Mouse (Mus musculus) ES-Bruce4 (cell line): ENCODE data around the gene Ints13.

Source experiments
- CTCF ChIP-seq: IDR thresholded peaks from one replicate; pipeline ENCODE4 v1.8.1; 2011; ENCODE audit warnings: low read depth, low read length
- POLR2A ChIP-seq: IDR thresholded peaks from one replicate; pipeline ENCODE4 v1.8.1; 2011; ENCODE audit warnings: low read length; ENCODE audit not compliant: insufficient read depth

DNA sequence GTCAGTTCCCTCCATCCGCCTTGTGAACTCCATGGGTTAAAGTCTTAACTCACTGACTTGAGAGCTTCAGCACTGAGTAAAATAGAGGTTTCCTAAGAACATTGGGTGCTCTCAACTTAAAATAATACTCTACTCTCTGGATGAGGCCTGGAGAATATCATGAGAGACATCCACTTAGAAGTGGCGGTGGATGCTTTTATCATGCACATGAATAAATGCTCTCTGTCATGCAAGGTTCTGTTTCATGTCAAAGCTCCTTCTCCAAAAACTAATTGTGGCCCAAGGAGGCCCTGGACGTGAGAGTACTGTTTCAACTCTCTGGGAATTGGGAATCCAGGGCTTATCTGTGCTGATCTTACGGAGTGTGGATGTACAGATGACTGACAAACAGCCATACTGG is 40.5 kb downstream of the Ints13 start:
- TF ChIP-seq CTCF (no peak), POLR2A (no peak)
